Mouse (Mus musculus): ENCODE data around the gene Ndufv1.

GRCm38 (mm10) chr19:4045966-4046865 lies 33.6 kb upstream of the Ndufv1 start, which contains the start of gene Gstp2:
- TF ChIP-seq GATA1 (IDR thresholded peaks at IDR 0.05; ENCODE audit: borderline replicate concordance, low read length) (no peak), CTCF (IDR thresholded peaks at IDR 0.05; ENCODE audit: low read depth, low read length) (no peak)
